Mouse (Mus musculus) CD8-positive naive resting alpha-beta T cell, adult 2 months (primary cell): Measurements from ENCODE around the gene Fchsd2.
A peak's percentile ranks its signal among the peaks of the same experiment; 100 is the strongest.

Experiments
- DNase-seq, 2 experiments: peaks; one replicate each; pipeline ENCODE4 v3.0.0; 2022; ENCODE audit warnings: low read depth in 2 of 2, low spot score in 2 of 2

Gene Fchsd2

GRCm38 (mm10) chr7:101284504-101284903, 191.8 kb downstream of the Fchsd2 start:
- DNase-seq, result no peak

GRCm38 (mm10) chr7:101286891-101287290, 194.2 kb downstream of the Fchsd2 start:
- DNase-seq, result no peak

GRCm38 (mm10) chr7:101287820-101288219, 195.2 kb downstream of the Fchsd2 start:
- no peak for DNase-seq

GRCm38 (mm10) chr7:101288436-101288835, 195.8 kb downstream of the Fchsd2 start:
- peak in 1 of 2 experiments; percentile 37 for DNase-seq

- no peak for DNase-seq
Measured at GRCm38 (mm10) chr7:101290401-101290800, 197.7 kb downstream of the Fchsd2 start.

- no peak for DNase-seq
Measured at GRCm38 (mm10) chr7:101291211-101291610, 198.5 kb downstream of the Fchsd2 start.

- no peak for DNase-seq
Measured at GRCm38 (mm10) chr7:101291641-101292040, 199.0 kb downstream of the Fchsd2 start.

GRCm38 (mm10) chr7:101292086-101292485, 199.4 kb downstream of the Fchsd2 start:
- DNase-seq, result no peak

GRCm38 (mm10) chr7:101292696-101293095, 200.0 kb downstream of the Fchsd2 start:
- DNase-seq, result no peak

GRCm38 (mm10) chr7:101293138-101293537, 200.5 kb downstream of the Fchsd2 start:
- no peak for DNase-seq

GRCm38 (mm10) chr7:101293611-101294010, 200.9 kb downstream of the Fchsd2 start:
- no peak for DNase-seq

- no peak for DNase-seq
Measured at GRCm38 (mm10) chr7:101295438-101295837, 202.8 kb downstream of the Fchsd2 start.

GRCm38 (mm10) chr7:101296252-101297022, 203.8 kb downstream of the Fchsd2 start:
- no peak for DNase-seq

GRCm38 (mm10) chr7:101297023-101297405, 204.4 kb downstream of the Fchsd2 start:
- no peak for DNase-seq

GRCm38 (mm10) chr7:101298375-101298774, 205.7 kb downstream of the Fchsd2 start:
- no peak for DNase-seq

GRCm38 (mm10) chr7:101301361-101301880, 208.8 kb downstream of the Fchsd2 start:
- peak; percentile 54 to 62 for DNase-seq

GRCm38 (mm10) chr7:101301881-101302456, 209.3 kb downstream of the Fchsd2 start, which contains the start of gene Atg16l2:
Gene Atg16l2 (minus strand): TSS chr7:101302251.
- DNase-seq, result peak; percentile 98

- no peak for DNase-seq
Measured at GRCm38 (mm10) chr7:101302691-101303090, 210.0 kb downstream of the Fchsd2 start.

GRCm38 (mm10) chr7:101306841-101307240, 214.2 kb downstream of the Fchsd2 start:
- no peak for DNase-seq

GRCm38 (mm10) chr7:101309985-101310326, 217.3 kb downstream of the Fchsd2 start:
- DNase-seq, result no peak

GRCm38 (mm10) chr7:101310327-101311028, 217.8 kb downstream of the Fchsd2 start:
- DNase-seq, result peak; percentile 96 to 97

GRCm38 (mm10) chr7:101311061-101311460, 218.4 kb downstream of the Fchsd2 start:
- no peak for DNase-seq
